Mouse (Mus musculus) kidney, adult 2 months (tissue): ENCODE measurements around the gene Kcnj11. TPM values are rescaled to one million over a fixed set of nuclear protein-coding genes. Genes with fewer than 3 reads are reported as not detected.

Source experiments
- DNase-seq: peaks from one replicate; pipeline ENCODE4 v3.0.0; 2021
- H3K27ac ChIP-seq: fragments of 200-500 bp; 2 replicates; pipeline ENCODE4 v1.5.1; 2012; ENCODE audit warnings: low read depth, low read length, control low read depth, inconsistent platforms; ENCODE audit not compliant: insufficient read depth
- H3K27me3 ChIP-seq: fragments of 200-500 bp; replicated peaks from 2 replicates; pipeline ENCODE4 v1.6.1; 2012; ENCODE audit warnings: mild to moderate bottlenecking, moderate library complexity, low read length, inconsistent platforms; ENCODE audit not compliant: control insufficient read depth, insufficient read depth
- H3K36me3 ChIP-seq: fragments of 200-500 bp; 2 replicates; pipeline ENCODE4 v1.6.1; 2012; ENCODE audit warnings: mild to moderate bottlenecking, moderate library complexity, low read length, inconsistent platforms; ENCODE audit not compliant: control insufficient read depth, insufficient read depth
- H3K4me1 ChIP-seq: fragments of 200-500 bp; 2 replicates; pipeline ENCODE4 v1.6.1; 2011; ENCODE audit warnings: low read length; ENCODE audit not compliant: control insufficient read depth, insufficient read depth
- H3K4me3 ChIP-seq: fragments of 200-500 bp; 2 replicates; pipeline ENCODE4 v1.5.1; 2011; ENCODE audit warnings: mild to moderate bottlenecking, low read depth, low read length, control low read depth; ENCODE audit not compliant: insufficient read depth
- CTCF ChIP-seq: fragments of 200-500 bp; conservative IDR thresholded peaks from 2 replicates; pipeline ENCODE4 v1.5.1; 2011; ENCODE audit warnings: low read depth, mild to moderate bottlenecking, control low read depth, low read length, moderate library complexity, mixed read lengths; ENCODE audit not compliant: insufficient read depth, insufficient read length
- POLR2A ChIP-seq: fragments of 200-500 bp; IDR thresholded peaks from one replicate; pipeline ENCODE4 v1.6.1; 2011; ENCODE audit warnings: low read depth, low read length, control low read depth
- WGBS: fragments of 180-500 bp; shearing (Covaris S2); methylation state at CpG from one replicate; pipeline ENCODE4 v1.1.7; 2018; 5-methylcytosine and 5-hydroxymethylcytosine counted together
- polyA plus RNA-seq: library from polyadenylated mRNA; depleted of rRNA; stranded (reverse); fragments of >200 nt; gene quantifications from 2 replicates; pipeline ENCODE4 v1.2.3, GENCODE M21; 2012

Gene Kcnj11
- polyA plus RNA-seq, 1 experiment: 1.7 TPM

DNA sequence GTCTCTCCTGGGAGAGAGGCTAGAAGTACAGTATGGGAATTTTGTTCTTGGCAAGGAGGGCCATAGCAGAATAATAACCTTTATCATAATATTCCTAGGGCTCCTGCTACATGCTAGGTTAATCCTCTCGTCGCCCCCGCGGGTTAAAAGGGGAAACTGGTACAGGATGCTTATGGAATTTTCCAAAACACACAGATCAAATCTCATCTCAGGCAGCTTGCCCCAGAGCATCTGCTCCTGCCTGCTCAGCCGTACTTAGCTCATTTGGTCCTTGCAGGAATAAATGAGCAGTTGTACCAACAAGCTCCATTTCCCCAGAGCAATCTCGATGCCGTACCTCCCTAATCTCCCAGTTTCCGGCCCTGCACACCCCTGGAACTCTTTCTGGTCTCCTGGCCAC lies 31.2 kb upstream of the Kcnj11 start:
- Histone ChIP-seq H3K27ac (no peak overlapping the region), H3K4me3 (no peak overlapping the region), H3K27me3 (no peaks in the 10 kb centered on the region), H3K4me1 (no peaks in the 10 kb centered on the region), H3K36me3 (no peaks in the 10 kb centered on the region)
- DNase-seq: no peak
- 50% methylated on average over 8 of the region's 8 CpGs for WGBS
- TF ChIP-seq CTCF (no peak), POLR2A (no peak)

DNA sequence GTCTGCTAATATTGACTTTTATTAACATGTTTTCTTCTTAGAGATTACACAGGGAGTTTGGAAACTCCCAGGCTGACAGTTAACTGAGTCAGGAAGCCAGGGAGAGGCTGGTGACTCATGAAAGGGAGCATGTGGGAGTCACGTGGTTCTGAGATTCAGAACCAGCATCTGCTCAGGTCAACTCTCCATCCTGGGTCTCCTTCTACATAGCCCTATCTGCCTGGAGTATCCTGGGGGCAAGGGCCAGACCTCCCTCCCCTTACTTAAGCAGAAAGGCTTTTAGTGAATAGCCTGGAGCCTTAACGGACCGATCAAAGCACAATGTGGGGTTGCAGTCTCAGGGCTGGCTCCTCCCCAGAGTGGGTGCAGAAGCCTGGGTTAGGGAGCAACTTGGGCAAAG lies 30.7 kb upstream of the Kcnj11 start:
- Histone ChIP-seq H3K36me3 (no peaks in the 10 kb centered on the region), H3K27me3 (no peaks in the 10 kb centered on the region), H3K4me1 (no peaks in the 10 kb centered on the region), H3K4me3 (no peak overlapping the region), H3K27ac (no peak overlapping the region)
- DNase-seq: no peak
- TF ChIP-seq CTCF (no peak), POLR2A (no peak)
- 19% methylated on average over 3 of the region's 3 CpGs for WGBS

DNA sequence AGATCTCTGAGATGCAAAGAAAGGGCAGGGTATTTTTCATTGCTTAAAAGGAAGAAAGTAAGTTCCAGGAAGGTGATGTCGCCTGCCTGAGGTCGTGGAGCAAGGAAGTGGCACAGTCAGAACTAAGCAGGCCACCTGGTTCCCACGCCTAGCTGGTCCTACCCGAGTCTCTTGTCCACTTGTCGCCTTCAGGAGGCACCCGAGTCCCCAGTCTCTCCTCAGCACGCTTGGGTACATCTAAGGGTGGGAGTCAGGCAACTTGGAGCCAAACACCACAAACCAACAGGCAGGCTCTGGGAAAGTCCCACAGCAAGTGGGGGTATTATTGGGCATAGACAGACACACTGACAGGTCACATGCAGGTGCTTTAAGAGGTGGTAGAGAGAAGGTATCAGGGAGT lies 30.2 kb upstream of the Kcnj11 start:
- H3K4me3 ChIP-seq: no peak overlapping the region
- no peaks in the 10 kb centered on the region for H3K27me3 ChIP-seq
- H3K36me3 ChIP-seq: no peaks in the 10 kb centered on the region
- WGBS: 54% methylated on average over 7 of the region's 7 CpGs
- H3K27ac ChIP-seq: no peak overlapping the region
- no peaks in the 10 kb centered on the region for H3K4me1 ChIP-seq
- TF ChIP-seq POLR2A (no peak), CTCF (no peak)
- no peak for DNase-seq

DNA sequence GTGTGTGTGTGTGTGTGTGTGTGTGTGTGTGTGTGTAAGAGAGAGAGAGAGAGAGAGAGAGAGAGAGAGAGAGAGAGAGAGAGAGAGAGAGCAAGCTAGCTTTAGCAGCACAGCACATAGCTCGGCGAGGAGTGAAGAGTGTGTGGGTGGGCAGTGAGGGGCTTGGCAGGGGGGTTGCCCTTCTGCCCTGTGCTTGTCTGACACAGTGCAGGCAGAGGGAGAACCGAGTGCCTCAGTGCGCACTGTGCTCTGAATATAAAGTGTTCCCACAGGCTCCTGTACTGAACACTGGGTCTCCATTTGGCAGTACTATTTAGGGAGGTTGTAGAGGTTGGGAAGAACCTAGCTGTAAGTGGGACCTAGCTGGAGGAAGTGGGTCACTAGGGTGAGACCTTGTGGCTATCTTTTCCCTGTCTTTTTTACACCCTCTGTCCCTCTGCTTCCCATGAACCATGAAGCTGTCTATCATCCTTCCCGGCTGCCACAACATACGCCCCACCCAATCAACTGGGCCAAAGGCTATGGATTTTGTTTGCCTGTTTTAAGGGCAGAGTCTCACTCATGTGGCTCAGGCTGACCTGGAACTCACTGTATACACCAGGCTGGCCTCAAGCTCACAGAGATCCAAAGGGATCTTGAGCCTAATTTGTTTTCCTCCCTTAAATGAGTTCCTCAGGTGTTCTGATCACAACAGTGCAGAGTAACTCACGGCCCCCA lies 29.1 kb upstream of the Kcnj11 start:
- H3K36me3 ChIP-seq: no peaks in the 10 kb centered on the region
- H3K4me3 ChIP-seq: no peak overlapping the region
- H3K27me3 ChIP-seq: no peaks in the 10 kb centered on the region
- no peak overlapping the region for H3K27ac ChIP-seq
- DNase-seq: no peak
- no peaks in the 10 kb centered on the region for H3K4me1 ChIP-seq
- TF ChIP-seq POLR2A: no peak
- no peak for TF ChIP-seq CTCF
- WGBS: 54% methylated on average over 7 of the region's 7 CpGs

- DNase-seq: no peak
- no peak overlapping the region for H3K4me3 ChIP-seq
- 40% methylated on average over 7 of the region's 7 CpGs for WGBS
- H3K27me3 ChIP-seq: no peaks in the 10 kb centered on the region
- no peaks in the 10 kb centered on the region for H3K4me1 ChIP-seq
- no peak overlapping the region for H3K27ac ChIP-seq
- TF ChIP-seq CTCF: no peak
- no peak for TF ChIP-seq POLR2A
- H3K36me3 ChIP-seq: no peaks in the 10 kb centered on the region
These were observed 27.6 kb upstream of the Kcnj11 start for GRCm38 (mm10) chr7:46128196-46128595.

GRCm38 (mm10) chr7:46125340-46125739 lies 24.8 kb upstream of the Kcnj11 start:
- no peak overlapping the region for H3K27ac ChIP-seq
- H3K4me3 ChIP-seq: no peak overlapping the region
- WGBS: 67% methylated on average over 11 of the region's 11 CpGs
- no peak for DNase-seq
- H3K36me3 ChIP-seq: no peaks in the 10 kb centered on the region
- H3K4me1 ChIP-seq: no peaks in the 10 kb centered on the region
- TF ChIP-seq POLR2A (no peak), CTCF (no peak)
- H3K27me3 ChIP-seq: no peaks in the 10 kb centered on the region

- 82% methylated on average over 6 of the region's 6 CpGs for WGBS
- Histone ChIP-seq H3K4me1 (no peaks in the 10 kb centered on the region), H3K27ac (no peak overlapping the region), H3K4me3 (no peak overlapping the region), H3K36me3 (no peaks in the 10 kb centered on the region), H3K27me3 (no peaks in the 10 kb centered on the region)
- no peak for DNase-seq
- TF ChIP-seq POLR2A (no peak), CTCF (no peak)
These were observed 23.9 kb upstream of the Kcnj11 start for GRCm38 (mm10) chr7:46124460-46124859.
